14 mouse cellular contexts compared by ENCODE assay signal in the genomic region with DNA sequence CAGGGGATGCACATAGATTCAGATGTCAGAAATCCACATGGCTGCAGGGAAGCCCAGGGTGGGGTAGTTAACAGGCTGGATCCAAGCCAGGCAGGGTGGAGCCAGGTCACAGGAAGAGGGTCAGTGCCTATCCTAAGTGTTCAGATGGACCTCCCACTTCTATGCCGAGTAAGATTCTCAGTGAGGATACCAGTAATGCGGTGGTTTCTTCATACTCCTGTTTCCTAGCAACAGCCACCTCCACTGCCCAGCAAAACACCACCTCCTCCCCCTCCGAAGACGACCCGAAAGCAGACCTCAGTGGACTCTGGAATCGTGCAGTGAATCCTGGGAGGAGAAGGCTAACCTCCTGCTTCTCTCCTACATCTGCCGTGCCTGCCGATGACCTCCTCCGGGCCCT.
DNase-seq lines count a peak whose midpoint lies in the region; TF ChIP-seq lines count a peak whose summit lies in the region.
"Had no signal": no experiment of that assay in that cellular context is flagged by ENCODE, and none has a peak within 500 bp of the region (broad histone marks: within the 10 kb centered on the region; RNA-seq: fewer than 3 reads in every experiment).

No protein-coding gene starts in this region.

- TF ChIP-seq CTCF in layer of hippocampus, adult 2 months (conservative IDR thresholded peaks at IDR 0.05), result no peak

- H3K4me3 ChIP-seq in layer of hippocampus, adult 2 months, result no peak overlapping the region
- H3K4me3 ChIP-seq: embryonic facial prominence, embryonic 13.5 days; left cerebral cortex, adult 2 months; limb, embryonic 13.5 days; liver, embryonic 15.5 days had no signal

- DNase-seq in heart, adult 11 months, result peak; percentile 89
- no peak for DNase-seq in heart, adult 8-10 months (ENCODE audit: low spot score)
- peak; percentile 30 for DNase-seq in kidney, postnatal 10 days
- no peak for DNase-seq in kidney, adult 18-20 months
- peak; percentile 12 for DNase-seq in right cerebral cortex, postnatal 25 days
- DNase-seq in right cerebral cortex, adult 18-20 months, result no peak
- no peak for DNase-seq in layer of hippocampus, adult 2 months (ENCODE audit: low spot score in 2 of 2)
- no peak for DNase-seq in gastrocnemius, postnatal 10 days
- DNase-seq: cerebellum, adult 11-12 months; thymus, postnatal 25 days had no signal

- H3K27ac ChIP-seq in layer of hippocampus, adult 2 months, result no peak overlapping the region
- H3K27ac ChIP-seq: embryonic facial prominence, embryonic 13.5 days; left cerebral cortex, adult 2 months; limb, embryonic 13.5 days; liver, embryonic 15.5 days had no signal

Comparison
In these comparisons a context has a peak if more than half of its experiments do, and no peak if none do; other contexts are left out.
1. DNase-seq: peak in heart, adult 11 months (single experiment), kidney, postnatal 10 days (single experiment) and right cerebral cortex, postnatal 25 days (single experiment); none in heart, adult 8-10 months (single experiment), kidney, adult 18-20 months (single experiment), right cerebral cortex, adult 18-20 months (single experiment), layer of hippocampus, adult 2 months (0 of 2) and gastrocnemius, postnatal 10 days (single experiment).